Mouse (Mus musculus) effector memory CD4-positive, alpha-beta T cell, adult 5 months (primary cell): ENCODE data around the gene Snn. TPM values are rescaled to one million over a fixed set of nuclear protein-coding genes. Genes with fewer than 3 reads are reported as not detected.

Experiments used
- polyA plus RNA-seq: library from polyadenylated mRNA; unstranded; fragments of 100-300 nt; shearing (Covaris generic); gene quantifications from one replicate; pipeline ENCODE4 v1.2.1, GENCODE M21; 2017

Snn gene
- polyA plus RNA-seq, result 3.6 TPM

DNA sequence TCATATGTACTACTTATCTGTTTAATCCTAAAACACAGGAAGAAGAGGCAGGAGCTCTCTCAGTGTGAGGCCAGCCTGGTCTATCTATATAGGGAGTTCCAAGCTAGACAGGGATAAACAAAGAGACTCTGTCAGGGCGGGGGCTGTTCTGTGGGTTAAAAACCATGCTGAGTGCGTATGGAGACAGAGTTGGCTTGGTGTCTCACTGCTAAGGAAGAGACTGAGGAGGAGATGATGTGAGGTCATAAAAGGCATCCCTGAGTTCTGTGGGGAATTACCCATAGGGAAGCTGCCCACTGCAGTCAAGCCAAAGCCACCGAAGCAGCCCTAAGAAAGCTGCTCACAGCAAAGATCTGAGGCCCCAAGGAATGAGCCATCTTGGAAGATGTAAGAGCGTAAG, at the start of gene Snn:
Gene Snn (plus strand): TSS at position 301 of the 400 bp plus-strand sequence.

DNA sequence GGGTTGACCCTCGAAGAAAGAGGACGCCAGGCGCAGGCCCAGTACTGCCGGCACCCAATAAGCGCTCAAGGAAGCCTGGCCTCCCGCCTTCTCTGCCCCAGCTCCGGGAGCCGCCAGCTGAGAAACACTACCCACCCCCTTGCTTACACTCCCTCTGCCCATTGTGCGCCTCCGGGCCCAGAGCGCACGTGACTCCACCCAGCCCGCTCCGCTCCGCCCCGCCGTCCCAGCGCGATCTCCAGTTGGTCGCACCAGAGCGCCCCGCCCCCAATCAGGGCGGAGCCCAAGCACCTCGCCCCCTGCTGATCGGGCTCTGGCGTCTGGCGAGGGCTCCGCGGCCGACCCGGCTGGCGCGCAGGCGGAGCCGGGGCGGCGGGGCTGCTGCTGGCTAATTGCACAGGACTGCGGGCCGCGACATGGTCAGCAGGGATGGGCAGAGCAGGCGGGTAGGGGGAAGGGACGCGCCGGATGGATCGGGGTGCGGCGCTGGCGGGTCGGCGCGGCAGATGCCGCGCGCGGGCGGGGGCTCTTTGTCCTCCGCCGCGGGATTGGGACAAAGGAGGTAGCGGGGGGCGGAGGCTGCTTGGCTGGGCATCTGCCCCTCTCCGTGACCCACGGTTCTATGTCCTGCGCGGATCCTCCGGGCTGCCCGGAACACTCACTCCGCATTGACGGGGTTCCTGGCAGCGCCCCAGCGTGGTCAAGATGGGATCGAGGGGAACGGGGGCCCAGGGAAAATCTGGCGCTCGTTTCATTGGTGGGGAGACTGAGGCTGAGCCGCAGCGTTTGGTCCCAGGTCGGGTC, 5.5 kb downstream of the Snn start, which contains the start of gene Litaf:
Gene Litaf (minus strand): TSS at position 129 of the 804 bp plus-strand sequence.

Other genes starting within 250 kb of the Snn start
- not detected for gene Gm11172, start 248.0 kb upstream of the Snn start, polyA plus RNA-seq
- gene Rmi2, start 225.9 kb upstream of the Snn start, polyA plus RNA-seq, result 3.4 TPM
- 134 TPM for gene Litaf, start 5.2 kb downstream of the Snn start, polyA plus RNA-seq
- gene Txndc11, start 73.7 kb downstream of the Snn start, polyA plus RNA-seq, result 74.2 TPM
- gene Zc3h7a, start 115.4 kb downstream of the Snn start, polyA plus RNA-seq, result 343 TPM
- gene Rsl1d1, start 142.4 kb downstream of the Snn start, polyA plus RNA-seq, result 161 TPM
- gene Gspt1, start 193.4 kb downstream of the Snn start, polyA plus RNA-seq, result 83.3 TPM